Mouse (Mus musculus) fibroblast of lung, adult 2 months (primary cell): Measurements from ENCODE around the gene Supt5.

Experiments
- DNase-seq: peaks from one replicate; pipeline ENCODE4 v3.0.0-alpha.2; 2011; ENCODE audit warnings: low read depth

Gene Supt5

GRCm38 (mm10) chr7:28298837-28299625, 39.5 kb downstream of the Supt5 start:
- DNase-seq, result peak; percentile 20

- no peak for DNase-seq
Observed at GRCm38 (mm10) chr7:28294481-28294880, 44.1 kb downstream of the Supt5 start.

- no peak for DNase-seq
Observed at GRCm38 (mm10) chr7:28290638-28291590, 47.6 kb downstream of the Supt5 start, which contains the start of gene Selenov. Gene Selenov (minus strand): TSS chr7:28291186.

- no peak for DNase-seq
Observed at GRCm38 (mm10) chr7:28290165-28290564, 48.4 kb downstream of the Supt5 start.

- no peak for DNase-seq
Observed at GRCm38 (mm10) chr7:28280630-28281029, 57.9 kb downstream of the Supt5 start.

GRCm38 (mm10) chr7:28278279-28278652, 60.3 kb downstream of the Supt5 start:
- DNase-seq, result no peak

GRCm38 (mm10) chr7:28277615-28278278, 60.8 kb downstream of the Supt5 start, which contains the start of gene Eid2b:
Gene Eid2b (plus strand): TSS chr7:28277739.
- DNase-seq, result peak; percentile 77

GRCm38 (mm10) chr7:28277237-28277614, 61.3 kb downstream of the Supt5 start:
- DNase-seq, result no peak

GRCm38 (mm10) chr7:28271761-28272160, 66.8 kb downstream of the Supt5 start:
- no peak for DNase-seq

- no peak for DNase-seq
Observed at GRCm38 (mm10) chr7:28269355-28269754, 69.2 kb downstream of the Supt5 start.

GRCm38 (mm10) chr7:28268576-28268975, 70.0 kb downstream of the Supt5 start:
- no peak for DNase-seq

GRCm38 (mm10) chr7:28268042-28268531, 70.5 kb downstream of the Supt5 start:
- no peak for DNase-seq

GRCm38 (mm10) chr7:28267129-28268041, 71.2 kb downstream of the Supt5 start, which contains the start of gene Eid2:
Gene Eid2 (plus strand): TSS chr7:28267881.
- DNase-seq, result peak; percentile 72

GRCm38 (mm10) chr7:28265391-28265790, 73.2 kb downstream of the Supt5 start:
- no peak for DNase-seq
